Mouse (Mus musculus): ENCODE measurements around the gene E130311K13Rik. TPM values are rescaled to one million over a fixed set of nuclear protein-coding genes. Genes with fewer than 3 reads are reported as not detected.

E130311K13Rik gene
- 0.66 and 1.4 TPM in 2 replicates for polyA plus RNA-seq (2012; rRNA removed; ENCODE audit: low replicate concordance)

DNA sequence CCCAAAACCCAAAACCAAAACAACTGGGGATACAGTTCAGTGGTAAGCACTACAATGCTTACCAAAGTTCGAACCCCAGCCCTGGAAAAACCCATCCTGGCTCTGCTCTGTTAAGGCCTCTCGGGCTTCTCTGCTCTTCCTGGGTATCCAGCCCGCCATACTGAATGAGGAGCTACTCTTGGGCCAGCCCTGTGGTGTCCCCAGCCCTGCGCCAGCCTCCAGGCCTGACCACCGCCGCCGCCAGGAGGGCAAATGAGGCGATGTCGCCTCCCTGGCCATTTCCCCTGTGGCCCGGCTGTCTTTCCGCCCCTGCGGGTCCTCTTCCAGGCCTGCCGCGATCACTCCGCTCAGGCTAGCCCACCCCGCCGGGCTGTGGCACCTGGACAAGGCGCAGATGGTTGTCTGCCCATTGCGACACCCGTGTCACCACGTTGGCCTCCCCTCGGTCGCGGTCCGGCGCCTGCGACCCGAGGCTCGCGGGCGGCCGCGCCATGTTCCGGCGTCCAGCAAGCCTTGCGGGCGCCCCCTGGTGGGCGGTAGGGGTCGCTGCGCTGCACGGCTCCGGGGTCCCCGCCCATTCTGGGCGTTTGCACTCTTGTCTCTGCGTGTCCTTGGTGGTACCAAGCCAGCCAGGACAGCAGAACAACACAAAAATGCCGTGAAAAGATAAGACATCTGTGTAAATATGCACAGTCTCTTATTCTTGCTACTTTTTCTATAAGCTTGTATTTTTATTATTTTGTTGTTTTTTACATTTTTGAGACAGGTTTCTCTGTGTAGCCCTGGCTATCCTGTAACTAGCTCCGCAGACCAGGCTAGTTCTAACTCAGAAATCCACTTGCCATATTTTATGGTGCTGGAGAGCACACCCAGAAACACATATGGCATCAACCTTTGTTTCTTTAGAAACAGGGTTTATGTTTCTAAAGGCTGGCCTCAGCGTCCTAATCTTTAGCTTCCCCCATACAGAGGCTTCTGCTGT is at the start of gene E130311K13Rik:
E130311K13Rik (minus strand) TSS at position 595 of the 982 bp plus-strand sequence.

DNA sequence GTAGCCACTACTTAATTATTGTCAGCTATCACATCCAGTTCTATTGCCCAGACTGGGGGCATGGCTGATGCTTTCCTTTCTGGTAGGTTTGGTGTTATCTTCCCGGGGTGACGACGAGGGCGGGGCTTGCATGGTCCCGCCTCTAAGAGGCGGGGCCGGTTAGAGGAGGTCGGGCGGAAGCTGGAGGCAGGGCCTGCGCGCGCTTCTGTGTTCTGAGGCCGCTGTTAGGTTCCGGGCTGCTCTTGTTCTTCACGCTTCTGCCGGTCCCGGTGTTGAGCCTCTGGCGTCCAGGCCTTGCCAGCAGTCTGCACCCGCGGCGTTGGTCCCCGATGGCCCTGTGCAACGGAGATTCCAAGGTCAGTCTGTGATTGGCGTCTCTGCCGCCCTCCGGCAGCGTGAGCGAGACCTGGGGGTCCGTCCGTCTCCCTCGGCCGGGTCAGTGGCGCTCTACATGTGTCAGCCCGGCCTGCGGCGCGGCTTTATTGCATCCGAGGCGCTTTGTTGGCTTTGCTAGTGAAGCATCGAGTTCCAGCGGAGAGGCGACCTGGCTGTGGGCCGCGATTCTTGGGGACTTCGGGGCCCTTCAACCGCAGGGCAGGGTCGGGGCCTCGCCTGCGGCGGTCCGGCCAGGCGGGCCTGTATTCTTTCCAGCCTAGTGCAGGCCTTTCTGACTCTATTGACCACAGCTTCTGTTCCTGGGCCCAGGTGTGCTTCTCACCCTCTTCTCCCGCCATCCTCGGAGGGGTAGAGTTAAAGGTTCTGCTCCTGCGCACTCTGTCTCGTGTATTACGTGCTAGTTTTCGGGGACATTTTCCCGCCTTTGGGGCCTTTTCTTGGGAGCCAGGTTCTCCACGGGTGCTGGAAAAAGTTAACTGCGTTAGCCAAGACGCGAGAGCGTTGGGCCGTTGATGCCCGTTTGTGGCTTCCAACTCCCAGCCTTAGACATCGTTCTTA is 47.0 kb upstream of the E130311K13Rik start, which contains the start of gene Gmps:
Gmps (plus strand) TSS at position 152 of the 954 bp plus-strand sequence.

DNA sequence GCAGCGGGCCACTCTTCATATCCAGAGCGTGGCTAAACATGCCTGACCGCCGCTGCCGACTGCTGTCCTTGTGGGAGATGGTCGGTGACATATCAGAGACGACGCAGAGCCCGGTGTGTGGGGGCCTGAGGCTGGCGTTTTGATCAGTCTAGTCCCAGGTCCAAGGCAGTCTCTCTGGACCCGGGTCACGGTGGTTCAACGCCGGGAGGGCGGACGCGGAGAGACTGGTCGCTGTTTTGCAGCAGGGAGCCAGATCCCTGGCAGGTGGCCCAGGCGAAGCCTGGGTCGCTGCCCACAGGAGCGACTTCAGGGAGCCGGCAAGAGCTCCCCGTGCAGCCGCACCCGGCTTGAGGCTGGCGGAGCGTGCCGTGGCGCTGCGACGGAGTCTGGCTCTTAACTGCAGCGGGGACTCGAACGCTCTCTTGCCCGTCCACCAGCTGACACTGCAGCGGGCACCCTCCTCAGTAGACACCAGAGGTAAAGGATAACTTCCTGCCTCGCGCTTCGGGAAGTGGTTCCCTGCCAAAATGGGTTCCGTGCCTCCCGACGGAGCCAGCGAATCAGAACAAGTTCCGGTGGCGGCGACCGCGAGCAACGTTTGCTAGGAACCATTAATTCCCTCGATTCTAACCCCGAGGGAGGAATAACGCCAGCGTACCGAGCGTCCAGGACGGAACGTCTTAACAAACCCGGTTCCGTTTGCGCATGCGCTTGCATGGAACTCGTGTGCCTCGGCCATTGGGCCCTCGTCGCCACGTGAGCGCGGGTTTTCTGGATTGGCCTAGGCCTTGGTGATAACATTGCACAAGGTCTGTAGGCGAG is 35.0 kb upstream of the E130311K13Rik start, which contains the start of gene Slc33a1:
Slc33a1 (minus strand) TSS at position 669 of the 822 bp plus-strand sequence.

DNA sequence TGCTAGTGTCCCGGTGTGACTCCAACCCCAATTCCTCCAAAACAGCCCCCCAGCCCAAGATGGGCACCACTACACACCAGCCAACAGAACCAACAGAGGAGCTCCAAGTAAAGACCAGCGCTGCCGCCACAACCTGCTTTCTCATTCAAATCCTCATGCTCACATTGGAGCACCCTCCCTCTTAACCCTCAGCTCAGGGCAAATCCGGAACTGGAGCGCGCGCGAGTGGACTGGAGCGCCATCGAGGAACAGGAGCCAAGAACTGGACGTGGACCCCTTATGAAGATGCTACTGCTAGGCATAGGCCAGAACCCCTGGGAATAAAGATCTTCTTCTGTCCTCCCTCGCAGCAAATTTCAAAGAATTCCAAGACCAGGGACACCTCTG is 30.0 kb downstream of the E130311K13Rik start, which contains the start of gene Plch1:
Plch1 (minus strand) TSS at position 164 of the 387 bp plus-strand sequence.

Other genes with a start within 250 kb of the E130311K13Rik start
- 0.15 and 1.2 TPM in 2 replicates for gene Plch1, start 30.0 kb downstream of the E130311K13Rik start, polyA plus RNA-seq (2012; rRNA removed; ENCODE audit: low replicate concordance)
- gene Slc33a1, start 35.3 kb upstream of the E130311K13Rik start, polyA plus RNA-seq (2012; rRNA removed; ENCODE audit: low replicate concordance): 17.1 and 22.0 TPM in 2 replicates
- 0.51 and 0.83 TPM in 2 replicates for gene Gmps, start 46.6 kb upstream of the E130311K13Rik start, polyA plus RNA-seq (2012; rRNA removed; ENCODE audit: low replicate concordance)
- gene Vmn2r1, start 152.1 kb upstream of the E130311K13Rik start, polyA plus RNA-seq (2012; rRNA removed; ENCODE audit: low replicate concordance): not detected in 2 replicates
- not detected in 2 replicates for gene Vmn2r2, start 212.5 kb upstream of the E130311K13Rik start, polyA plus RNA-seq (2012; rRNA removed; ENCODE audit: low replicate concordance)

Measured in duodenum, adult 2 months (tissue).